Mouse (Mus musculus) megakaryocyte-erythroid progenitor cell, adult 5-6 weeks (primary cell): Measurements from ENCODE around the gene B3gnt3. TPM values are rescaled to one million over a fixed set of nuclear protein-coding genes. Genes with fewer than 3 reads are reported as not detected.

Source experiments
- ATAC-seq: replicated peaks from 2 replicates; pipeline ENCODE4 v1.8.0; 2016; ENCODE audit warnings: mild to moderate bottlenecking, inconsistent platforms; ENCODE audit not compliant: severe bottlenecking, poor library complexity, low FRiP score, low TSS enrichment
- total RNA-seq, 2 experiments: library from RNA; stranded (forward) in 1 of 2; stranded (reverse) in 1 of 2; fragments of 200-1000, 215-1000 nt in 1 of 2; fragments of >200 nt in 1 of 2; fragmentation: Nextera tagmentation in 1 of 2; gene quantifications; 2 replicates each; pipeline ENCODE4 v1.2.3; 2014 to 2017

The B3gnt3 gene
- total RNA-seq, 2 experiments from 2014 or later, result 0.79 to 0.99 TPM

- no peak for ATAC-seq
These were observed 20.1 kb downstream of the B3gnt3 start for GRCm38 (mm10) chr8:71681369-71681915.

GRCm38 (mm10) chr8:71680471-71680870, 21.1 kb downstream of the B3gnt3 start:
- ATAC-seq, result no peak

- ATAC-seq, result no peak
These were observed 21.9 kb downstream of the B3gnt3 start for GRCm38 (mm10) chr8:71679550-71680168.

GRCm38 (mm10) chr8:71679116-71679515, 22.5 kb downstream of the B3gnt3 start:
- no peak for ATAC-seq

- no peak for ATAC-seq
These were observed 23.4 kb downstream of the B3gnt3 start for GRCm38 (mm10) chr8:71678216-71678615.

- no peak for ATAC-seq
These were observed 24.0 kb downstream of the B3gnt3 start for GRCm38 (mm10) chr8:71677555-71677954.

GRCm38 (mm10) chr8:71676803-71677202, 24.8 kb downstream of the B3gnt3 start:
- ATAC-seq, result no peak

GRCm38 (mm10) chr8:71676020-71676741, 25.4 kb downstream of the B3gnt3 start, which contains the start of gene Jak3:
TSS of gene Jak3 (plus strand) at chr8:71676296.
- ATAC-seq, result peak; percentile 45

- no peak for ATAC-seq
These were observed 26.1 kb downstream of the B3gnt3 start for GRCm38 (mm10) chr8:71675456-71676019.

- ATAC-seq, result no peak
These were observed 27.5 kb downstream of the B3gnt3 start for GRCm38 (mm10) chr8:71674071-71674470.

GRCm38 (mm10) chr8:71672168-71672735, 29.3 kb downstream of the B3gnt3 start:
- ATAC-seq, result no peak

GRCm38 (mm10) chr8:71671549-71671965, 30.0 kb downstream of the B3gnt3 start, which contains the start of gene Unc13a:
TSS of gene Unc13a (minus strand) at chr8:71671757.
- ATAC-seq, result peak; percentile 70

GRCm38 (mm10) chr8:71670621-71671548, 30.7 kb downstream of the B3gnt3 start:
- ATAC-seq, result peak; percentile 9; the same call in 1 of the 2 replicates

- no peak for ATAC-seq
These were observed 31.4 kb downstream of the B3gnt3 start for GRCm38 (mm10) chr8:71670198-71670597.

GRCm38 (mm10) chr8:71668220-71668975, 33.2 kb downstream of the B3gnt3 start:
- ATAC-seq, result no peak

GRCm38 (mm10) chr8:71667256-71667655, 34.3 kb downstream of the B3gnt3 start:
- ATAC-seq, result no peak

- no peak for ATAC-seq
These were observed 34.7 kb downstream of the B3gnt3 start for GRCm38 (mm10) chr8:71666855-71667254.
